Mouse (Mus musculus): ENCODE measurements around the gene Vat1l.

Gene Vat1l

DNA sequence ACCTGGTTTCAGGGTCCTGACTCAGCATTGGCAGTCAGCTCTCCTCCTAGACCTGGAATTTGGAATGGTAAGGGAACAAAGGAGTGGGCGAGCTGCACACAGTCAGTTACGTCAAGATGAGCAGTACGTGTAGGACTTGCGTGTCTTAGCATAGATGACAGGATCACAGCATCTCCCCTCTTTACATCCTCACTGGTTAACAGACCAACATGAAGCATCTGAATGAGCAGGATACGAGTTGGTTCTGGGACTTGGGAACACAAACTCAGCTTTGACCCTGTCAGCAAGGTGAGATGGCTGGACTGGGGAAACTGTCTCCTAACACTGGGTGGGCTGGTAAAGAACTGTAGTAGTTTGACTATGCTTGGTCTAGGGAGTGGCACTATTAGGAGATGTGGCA is 193.9 kb downstream of the Vat1l start:
- DNase-seq (ENCODE audit: low spot score in 2 of 2) = no peak

DNA sequence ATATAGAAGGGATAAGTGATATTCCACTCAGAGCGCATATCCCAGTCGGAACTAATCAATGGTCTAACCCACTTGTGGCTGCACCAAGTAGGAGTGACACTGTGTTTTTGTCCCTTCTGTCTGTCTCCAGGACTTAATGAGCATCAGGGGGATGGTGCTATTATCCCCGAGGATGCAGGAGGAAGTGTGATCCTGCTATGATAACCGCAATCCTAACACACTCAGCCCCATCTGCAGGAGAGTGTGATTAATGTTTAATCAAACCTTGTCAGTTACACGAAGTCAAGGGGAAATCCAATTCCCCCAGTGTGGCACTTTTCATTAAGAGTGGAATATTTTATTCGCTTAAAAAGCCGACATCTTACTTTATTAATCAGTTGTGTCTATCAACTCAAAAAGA is 196.3 kb downstream of the Vat1l start:
- DNase-seq (ENCODE audit: low spot score in 2 of 2) = no peak

GRCm38 (mm10) chr8:114411421-114411820 is 206.0 kb downstream of the Vat1l start:
- DNase-seq (ENCODE audit: low spot score in 2 of 2) = no peak

GRCm38 (mm10) chr8:114417786-114418185 is 212.4 kb downstream of the Vat1l start, which contains the start of gene Clec3a:
Clec3a (plus strand) TSS chr8:114418086.
- no peak for DNase-seq (ENCODE audit: low spot score in 2 of 2)

DNA sequence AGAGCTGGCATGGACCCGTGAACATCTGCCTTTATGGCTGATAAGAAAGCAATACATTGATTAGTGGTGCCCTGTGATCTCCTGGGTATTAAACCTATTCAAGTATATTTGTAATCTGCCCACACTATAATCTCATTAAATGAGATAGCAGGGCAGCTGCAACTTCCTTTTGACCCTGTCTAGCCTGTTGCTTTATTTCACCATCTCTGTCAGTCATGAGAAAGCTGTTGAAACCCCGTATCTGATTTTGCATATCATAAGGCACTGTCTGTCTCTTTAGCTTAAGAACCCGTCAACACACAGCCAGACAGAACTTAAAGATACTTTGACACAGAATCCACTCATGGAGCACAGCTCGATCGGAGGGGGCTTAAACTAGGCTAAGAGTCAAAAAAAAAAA is 213.1 kb downstream of the Vat1l start:
- no peak for DNase-seq (ENCODE audit: low spot score in 2 of 2)

DNA sequence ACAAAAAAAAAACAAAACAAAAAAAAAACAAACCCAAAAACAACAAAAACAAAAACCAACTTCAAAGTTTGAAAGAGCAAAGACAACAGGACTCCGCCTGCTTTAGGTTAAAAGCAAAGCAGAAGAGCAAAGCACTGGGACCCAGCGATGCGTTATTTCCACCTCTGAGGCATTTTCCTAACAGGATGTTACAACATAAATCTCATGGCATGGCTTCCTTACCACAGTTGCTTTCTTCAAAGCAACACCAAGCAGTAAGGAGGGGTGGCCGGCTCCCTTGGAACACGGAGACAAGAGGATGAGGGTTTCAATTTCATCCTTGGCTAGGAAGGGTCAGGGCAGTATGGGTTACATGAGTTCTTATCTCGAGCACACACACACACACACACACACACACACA is 213.5 kb downstream of the Vat1l start:
- no peak for DNase-seq (ENCODE audit: low spot score in 2 of 2)

DNA sequence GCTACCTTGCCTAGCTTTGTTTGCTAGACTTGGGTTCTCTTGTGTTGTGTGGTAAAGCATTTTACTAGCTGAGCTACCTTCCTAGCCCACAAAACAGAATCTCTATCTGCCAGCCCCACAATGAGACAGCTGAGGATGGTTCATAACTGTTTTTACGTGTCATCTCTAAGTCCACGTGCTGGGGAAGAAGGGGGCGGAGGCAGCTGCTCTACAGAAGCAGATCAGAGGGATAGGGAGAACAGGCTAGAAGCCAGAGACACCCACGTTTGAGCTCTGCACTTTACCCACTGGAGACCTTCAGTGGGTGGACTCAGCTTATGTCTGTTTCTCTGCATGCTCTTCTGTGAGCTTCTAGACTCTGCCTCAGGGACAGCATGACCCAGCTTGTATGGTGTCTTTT is 216.1 kb downstream of the Vat1l start:
- DNase-seq (ENCODE audit: low spot score in 2 of 2) = no peak

All from thymus, postnatal 10 days (tissue).